Mouse (Mus musculus): ENCODE measurements at regions not wholly inside any gene's neighbourhood (a gene's known extent, or its start where the extent isn't known, plus 50 kb on each side); places are given as distances from the start of the nearest gene placed in this dataset.
"Not testable (repeated sequence)": the region's sequence is repeated elsewhere in the genome, so short reads cannot be mapped to it uniquely, and the experiment has no call there.

GRCm38 (mm10) chr7:58310096-58310495, 345.9 kb upstream of the Atp10a start:
- no peak for DNase-seq (ENCODE audit: low spot score)

GRCm38 (mm10) chr7:58322381-58322780, 333.6 kb upstream of the Atp10a start:
- DNase-seq (ENCODE audit: low spot score) = no peak

- DNase-seq (ENCODE audit: low spot score) = no peak
These were observed 288.6 kb upstream of the Atp10a start for GRCm38 (mm10) chr7:58367384-58367783.

GRCm38 (mm10) chr7:58383401-58383800, 272.6 kb upstream of the Atp10a start:
- DNase-seq (ENCODE audit: low spot score) = no peak

GRCm38 (mm10) chr7:58388326-58388725, 267.6 kb upstream of the Atp10a start:
- no peak for DNase-seq (ENCODE audit: low spot score)

GRCm38 (mm10) chr7:58392391-58393115, 263.4 kb upstream of the Atp10a start:
- peak; percentile 59 for DNase-seq (ENCODE audit: low spot score)

- DNase-seq (ENCODE audit: low spot score) = peak; percentile 14
These were observed 258.0 kb upstream of the Atp10a start for GRCm38 (mm10) chr7:58397992-58398391.

- DNase-seq (ENCODE audit: low spot score) = no peak
These were observed 257.3 kb upstream of the Atp10a start for GRCm38 (mm10) chr7:58398558-58399144.

- peak; percentile 97 for DNase-seq (ENCODE audit: low spot score)
These were observed 256.8 kb upstream of the Atp10a start for GRCm38 (mm10) chr7:58399145-58399604.

- peak; percentile 33 for DNase-seq (ENCODE audit: low spot score)
These were observed 256.3 kb upstream of the Atp10a start for GRCm38 (mm10) chr7:58399651-58400050.

- DNase-seq (ENCODE audit: low spot score) = no peak
These were observed 255.4 kb upstream of the Atp10a start for GRCm38 (mm10) chr7:58400594-58400993.

GRCm38 (mm10) chr7:58436888-58437625, 218.9 kb upstream of the Atp10a start:
- no peak for DNase-seq (ENCODE audit: low spot score)

- DNase-seq (ENCODE audit: low spot score) = no peak
These were observed 213.3 kb upstream of the Atp10a start for GRCm38 (mm10) chr7:58442535-58443184.

GRCm38 (mm10) chr7:58443297-58443696, 212.7 kb upstream of the Atp10a start:
- DNase-seq (ENCODE audit: low spot score) = no peak

- no peak for DNase-seq (ENCODE audit: low spot score)
These were observed 210.2 kb upstream of the Atp10a start for GRCm38 (mm10) chr7:58445781-58446180.

GRCm38 (mm10) chr7:58446261-58446660, 209.7 kb upstream of the Atp10a start:
- no peak for DNase-seq (ENCODE audit: low spot score)

- peak; percentile 77 for DNase-seq (ENCODE audit: low spot score)
These were observed 207.2 kb upstream of the Atp10a start for GRCm38 (mm10) chr7:58448727-58449126.

- peak; percentile 55 for DNase-seq (ENCODE audit: low spot score)
These were observed 204.0 kb upstream of the Atp10a start for GRCm38 (mm10) chr7:58451981-58452380.

- DNase-seq (ENCODE audit: low spot score) = not testable (repeated sequence)
These were observed 197.8 kb upstream of the Atp10a start for GRCm38 (mm10) chr7:58458146-58458545.

GRCm38 (mm10) chr7:58460939-58461338, 195.0 kb upstream of the Atp10a start:
- no peak for DNase-seq (ENCODE audit: low spot score)

GRCm38 (mm10) chr7:58473150-58473549, 182.8 kb upstream of the Atp10a start:
- DNase-seq (ENCODE audit: low spot score) = no peak

GRCm38 (mm10) chr7:58475139-58475538, 180.8 kb upstream of the Atp10a start:
- DNase-seq (ENCODE audit: low spot score) = no peak
